Mouse (Mus musculus) olfactory bulb, adult 2 months (tissue): Measurements from ENCODE around the gene Scn11a. TPM values are rescaled to one million over a fixed set of nuclear protein-coding genes. Genes with fewer than 3 reads are reported as not detected.

ENCODE experiments used
- H3K27ac ChIP-seq: fragments of 200-500 bp; 2 replicates; pipeline ENCODE4 v1.5.1; 2012; ENCODE audit warnings: low read depth, low read length; ENCODE audit not compliant: insufficient read depth
- H3K4me1 ChIP-seq: fragments of 200-500 bp; 2 replicates; pipeline ENCODE4 v1.6.1; 2012; ENCODE audit warnings: low read length; ENCODE audit not compliant: control insufficient read depth, insufficient read depth
- H3K4me3 ChIP-seq: fragments of 200-500 bp; 2 replicates; pipeline ENCODE4 v1.5.1; 2012; ENCODE audit warnings: mild to moderate bottlenecking, low read depth, low read length, moderate library complexity; ENCODE audit not compliant: insufficient read depth
- CTCF ChIP-seq: fragments of 200-500 bp; IDR thresholded peaks from 2 replicates; pipeline ENCODE4 v1.5.1; 2012; ENCODE audit warnings: low read depth, mild to moderate bottlenecking, low read length, moderate library complexity; ENCODE audit not compliant: insufficient read depth
- POLR2A ChIP-seq: fragments of 200-500 bp; IDR thresholded peaks from 2 replicates; pipeline ENCODE4 v1.6.1; 2012; ENCODE audit warnings: mild to moderate bottlenecking, low read depth, low read length, moderate library complexity; ENCODE audit not compliant: insufficient read depth
- WGBS: fragments of 180-500 bp; shearing (Covaris S2); methylation state at CpG from one replicate; pipeline ENCODE4 v1.1.7; 2018; 5-methylcytosine and 5-hydroxymethylcytosine counted together
- polyA plus RNA-seq: library from polyadenylated mRNA; stranded (reverse); fragments of >200 nt; gene quantifications from 2 replicates; pipeline ENCODE4 v1.2.4, GENCODE M21; 2012; ENCODE audit warnings: low replicate concordance; ENCODE audit not compliant: missing spikeins, insufficient read depth, insufficient read length

The Scn11a gene
- polyA plus RNA-seq, 1 experiment: not detected

DNA sequence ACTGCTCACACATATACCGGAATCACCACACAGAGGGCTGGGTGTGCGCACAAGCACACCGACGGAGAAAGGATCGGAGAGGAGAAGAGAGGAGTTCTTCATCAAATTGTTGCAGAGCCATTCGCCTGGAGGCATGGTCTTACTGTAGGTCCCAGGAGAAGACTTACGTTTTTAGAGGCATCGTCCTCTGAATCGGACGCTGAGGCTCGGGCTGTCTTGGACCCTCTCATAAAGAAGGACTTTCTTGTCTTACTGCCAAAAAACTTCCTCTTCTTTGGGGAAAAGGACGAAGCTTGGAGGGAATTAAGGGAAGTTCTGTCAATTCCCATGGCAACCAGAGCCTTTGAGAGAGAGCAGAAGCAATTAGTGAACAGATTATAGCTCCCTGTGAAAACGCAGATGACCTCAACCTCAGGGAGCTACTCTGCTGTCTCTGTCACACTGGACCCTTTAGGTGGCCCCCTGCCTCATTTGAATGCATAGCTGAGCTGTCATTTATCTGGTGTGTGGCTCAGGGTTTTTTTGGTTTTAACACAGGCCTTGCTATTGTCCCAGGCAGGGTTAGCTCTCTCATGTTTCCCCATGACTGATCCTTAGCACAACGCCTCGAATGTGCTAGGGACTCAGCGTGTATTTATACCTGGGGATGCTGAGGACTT, 22.0 kb downstream of the Scn11a start:
- 25% methylated on average over 16 of the region's 16 CpGs for WGBS
- Histone ChIP-seq H3K4me1 (peaks cover 19% of the 10 kb centered on the region), H3K4me3 (no peak overlapping the region), H3K27ac (no peak overlapping the region)
- no peak for TF ChIP-seq CTCF
- TF ChIP-seq POLR2A: no peak

DNA sequence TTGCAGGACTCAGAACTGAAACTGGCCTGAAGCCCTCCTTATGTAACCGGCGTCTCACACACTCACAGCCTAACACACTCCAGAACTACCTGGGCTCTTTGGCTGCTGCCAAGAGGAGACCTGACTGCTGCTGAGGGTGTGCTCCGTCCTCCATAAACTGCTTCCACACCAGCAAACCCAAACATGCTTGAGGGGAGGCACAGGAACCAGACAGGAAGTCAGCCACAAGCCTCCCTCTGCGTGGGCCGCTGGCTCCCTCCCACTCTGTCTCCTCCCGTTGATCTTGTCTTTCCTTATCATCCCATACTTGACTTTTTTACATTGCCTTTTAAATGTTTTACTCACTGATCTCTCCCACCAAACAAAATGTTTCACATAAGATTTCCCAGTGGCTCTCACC, 23.8 kb downstream of the Scn11a start:
- Histone ChIP-seq H3K4me1 (peaks cover 25% of the 10 kb centered on the region), H3K4me3 (no peak overlapping the region), H3K27ac (no peak overlapping the region)
- WGBS: 58% methylated on average over 6 of the region's 6 CpGs
- no peak for TF ChIP-seq CTCF
- TF ChIP-seq POLR2A: no peak

DNA sequence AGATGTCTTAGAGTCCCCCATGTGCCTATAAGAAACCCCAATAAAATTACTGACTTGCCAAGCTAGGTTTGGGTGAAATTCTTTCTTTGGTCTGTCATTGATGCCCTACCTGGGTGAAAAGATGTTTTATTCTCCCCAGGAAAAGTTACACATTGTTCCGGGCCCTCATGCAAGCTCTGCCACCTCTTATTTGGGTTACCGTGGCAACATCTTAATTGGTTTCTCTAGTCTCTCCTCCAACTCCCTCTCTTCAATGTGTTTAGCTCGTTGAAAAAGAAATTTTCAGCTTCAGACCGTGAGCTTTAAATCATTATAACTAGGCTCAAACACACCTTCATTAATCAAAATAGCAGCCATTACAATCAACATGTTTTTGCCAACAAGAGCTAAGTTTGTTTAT, 28.5 kb downstream of the Scn11a start:
- Histone ChIP-seq H3K27ac (no peak overlapping the region), H3K4me1 (peaks cover 10% of the 10 kb centered on the region), H3K4me3 (no peak overlapping the region)
- TF ChIP-seq POLR2A (no peak), CTCF (no peak)
- 24% methylated on average over 4 of the region's 4 CpGs for WGBS

DNA sequence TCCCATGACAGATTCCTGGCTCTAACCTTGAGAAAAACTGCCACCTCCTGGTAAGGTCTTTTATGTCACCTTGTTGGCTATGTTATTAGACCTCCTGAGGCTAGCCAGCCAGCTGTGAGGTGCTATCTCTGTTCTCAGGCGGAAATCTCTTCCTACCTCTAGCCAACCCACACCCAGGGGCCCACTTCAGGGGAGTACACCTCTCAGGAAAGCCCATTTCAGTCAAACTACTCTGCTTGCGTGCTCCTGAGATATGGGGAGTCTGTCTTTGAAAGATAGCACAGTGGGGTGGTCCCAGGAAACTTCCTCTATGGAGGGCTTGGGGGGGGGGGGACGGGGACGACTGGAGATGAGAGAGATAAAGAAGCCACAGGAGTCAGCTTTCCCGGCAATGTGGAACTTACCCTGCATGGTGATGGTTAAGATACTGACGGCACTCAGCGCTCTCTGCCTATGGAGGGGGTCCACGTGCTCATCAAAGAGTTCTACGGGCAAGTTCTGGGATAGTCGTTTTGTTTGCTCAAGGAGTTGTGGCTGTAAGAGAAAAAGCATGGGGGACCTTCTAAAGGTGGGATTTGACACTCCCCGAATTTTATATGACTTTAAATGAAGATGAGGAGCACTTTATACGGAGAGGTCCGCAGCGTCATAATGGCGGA, 29.9 kb downstream of the Scn11a start:
- 85% methylated on average over 15 of the region's 15 CpGs for WGBS
- peaks cover 6% of the 10 kb centered on the region for H3K4me1 ChIP-seq
- no peak overlapping the region for H3K27ac ChIP-seq
- TF ChIP-seq POLR2A: no peak
- TF ChIP-seq CTCF: no peak
- no peak overlapping the region for H3K4me3 ChIP-seq

DNA sequence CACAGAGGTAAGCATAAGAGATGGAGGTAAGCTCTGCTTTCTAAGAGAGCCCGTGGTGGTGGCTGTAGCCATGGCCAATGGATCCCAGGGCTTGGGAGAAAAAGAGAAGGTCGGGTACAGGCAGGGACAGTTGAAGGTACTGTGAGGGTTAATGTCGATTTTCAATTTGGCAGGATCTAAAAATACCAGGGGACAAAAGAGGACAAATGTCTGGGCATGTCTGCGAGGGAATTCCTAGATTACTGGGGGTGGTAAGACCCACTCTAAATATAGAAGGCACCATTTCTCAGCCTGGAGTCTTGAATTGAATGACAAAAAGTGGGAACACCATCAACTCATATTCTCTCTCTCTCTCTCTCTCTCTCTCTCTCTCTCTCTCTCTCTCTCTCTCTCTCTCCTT, 30.8 kb downstream of the Scn11a start:
- Histone ChIP-seq H3K4me3 (no peak overlapping the region), H3K4me1 (peaks cover 6% of the 10 kb centered on the region), H3K27ac (no peak overlapping the region)
- no peak for TF ChIP-seq CTCF
- no peak for TF ChIP-seq POLR2A
- WGBS: 67% methylated on average over 4 of the region's 4 CpGs

DNA sequence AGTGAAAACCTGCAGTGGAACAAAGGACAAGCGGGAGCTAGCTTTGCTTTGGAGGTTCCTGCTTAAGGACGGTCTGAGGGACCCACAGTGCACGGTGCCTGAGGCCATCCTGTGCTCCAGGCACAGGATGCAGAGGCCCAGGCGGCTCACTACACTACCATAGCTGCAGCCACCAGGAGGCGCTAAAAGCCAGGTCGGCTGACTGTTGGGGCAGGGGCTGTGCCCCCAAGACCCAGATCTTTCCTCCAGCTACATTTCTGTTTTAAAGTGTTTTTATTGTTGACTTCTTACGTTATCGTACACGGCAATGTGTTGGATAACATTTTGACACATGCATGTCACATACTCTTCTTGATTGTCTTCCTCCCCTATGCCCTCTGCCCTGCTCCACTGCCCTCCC, 32.8 kb downstream of the Scn11a start:
- peak; percentile 19; the same call in 1 of the 2 replicates for TF ChIP-seq CTCF
- no peak for TF ChIP-seq POLR2A
- Histone ChIP-seq H3K4me1 (peaks cover 6% of the 10 kb centered on the region), H3K27ac (no peak overlapping the region), H3K4me3 (no peak overlapping the region)
- 65% methylated on average over 9 of the region's 9 CpGs for WGBS

DNA sequence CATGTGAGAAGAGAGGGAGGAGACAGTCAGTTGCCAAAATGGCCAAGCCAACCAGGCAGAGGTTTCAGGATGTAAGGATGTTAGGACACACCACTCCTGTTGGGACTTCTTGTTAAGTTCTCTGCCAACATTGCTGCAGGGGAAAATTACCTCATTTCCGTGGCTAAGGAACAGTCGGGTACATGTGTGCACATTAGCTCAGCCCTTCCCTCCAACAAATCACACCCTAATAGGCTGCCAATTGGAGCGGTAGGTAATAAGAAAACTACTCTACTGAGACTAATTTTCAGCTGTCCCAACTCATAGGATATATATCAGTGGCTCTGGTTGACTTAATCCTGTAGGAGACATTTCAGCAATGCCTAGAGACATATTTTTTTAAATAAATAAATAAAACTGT, 44.4 kb downstream of the Scn11a start:
- Histone ChIP-seq H3K4me1 (no peaks in the 10 kb centered on the region), H3K27ac (no peak overlapping the region), H3K4me3 (no peak overlapping the region)
- TF ChIP-seq POLR2A: no peak
- TF ChIP-seq CTCF: no peak
- WGBS: 66% methylated on average over 3 of the region's 3 CpGs

DNA sequence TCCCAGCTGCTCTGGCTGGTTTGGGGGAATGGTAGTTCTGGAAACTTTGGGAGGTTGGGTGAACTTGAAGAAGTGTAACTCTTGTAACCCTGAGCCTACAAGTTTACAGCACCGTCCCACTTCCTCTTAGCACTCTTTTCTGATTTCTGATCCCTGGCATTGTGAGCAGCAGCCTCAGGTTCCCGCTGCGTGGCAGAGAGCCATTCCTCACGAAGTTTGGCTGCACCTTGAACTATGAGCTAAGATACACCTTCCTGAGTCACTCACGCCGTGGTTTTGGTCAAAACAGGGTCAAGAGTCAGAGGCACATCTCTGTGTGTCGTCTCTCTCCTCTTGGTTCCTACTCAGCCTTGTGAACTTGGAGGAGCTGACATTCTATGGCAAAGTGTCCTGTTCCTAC, 48.6 kb downstream of the Scn11a start:
- no peaks in the 10 kb centered on the region for H3K4me1 ChIP-seq
- H3K4me3 ChIP-seq: no peak overlapping the region
- H3K27ac ChIP-seq: no peak overlapping the region
- 92% methylated on average over 7 of the region's 7 CpGs for WGBS
- TF ChIP-seq POLR2A: no peak
- TF ChIP-seq CTCF: no peak

DNA sequence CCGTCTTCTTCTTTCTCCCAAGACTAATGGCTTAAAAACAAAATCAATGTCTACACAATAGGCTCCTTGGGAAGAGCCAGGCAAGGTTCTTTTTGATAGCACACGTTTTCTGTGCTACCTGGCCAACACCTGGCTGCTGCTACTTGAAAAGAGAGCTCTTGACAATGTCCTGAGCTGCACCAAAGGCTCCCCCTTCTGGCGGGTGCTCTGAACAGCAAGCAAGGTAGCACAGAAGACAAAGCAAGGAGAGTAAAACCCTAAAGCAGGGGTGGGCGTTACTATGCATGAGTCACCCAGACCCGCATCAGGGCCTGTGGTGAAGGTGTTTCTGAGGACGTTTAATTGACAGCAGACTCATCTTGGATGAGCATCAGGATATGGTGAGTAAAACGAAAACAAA, 56.7 kb downstream of the Scn11a start:
- TF ChIP-seq CTCF (0 out of 2 replicates have a peak, but pooled peaks have one; percentile 8), POLR2A (no peak)
- no peak overlapping the region for H3K27ac ChIP-seq
- 40% methylated on average over 7 of the region's 7 CpGs for WGBS
- no peaks in the 10 kb centered on the region for H3K4me1 ChIP-seq
- H3K4me3 ChIP-seq: no peak overlapping the region

DNA sequence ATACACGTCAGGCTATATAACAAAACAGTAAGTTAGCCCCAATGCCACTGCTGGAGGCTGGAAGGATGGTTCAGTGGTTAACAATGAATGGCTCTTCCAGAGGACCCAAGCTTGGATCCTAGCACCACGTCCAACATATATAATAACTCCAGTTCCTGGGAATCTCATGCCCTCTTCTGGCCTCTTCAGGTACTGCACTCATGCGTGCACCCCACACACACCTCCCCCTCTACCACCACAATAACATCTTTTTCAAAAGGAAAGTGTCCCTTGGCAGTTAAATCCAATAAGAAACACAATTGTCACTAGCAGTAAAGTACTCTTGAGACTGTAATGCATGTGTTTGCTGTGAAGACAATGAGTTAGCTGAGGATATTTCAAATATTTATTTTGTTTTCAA, 65.0 kb downstream of the Scn11a start:
- H3K4me3 ChIP-seq: no peak overlapping the region
- 90% methylated on average over 3 of the region's 3 CpGs for WGBS
- H3K27ac ChIP-seq: no peak overlapping the region
- H3K4me1 ChIP-seq: no peaks in the 10 kb centered on the region
- TF ChIP-seq CTCF: no peak
- TF ChIP-seq POLR2A: no peak
